Mouse (Mus musculus): Measurements from ENCODE around the gene Fkbp15. TPM values are rescaled to one million over a fixed set of nuclear protein-coding genes. Genes with fewer than 3 reads are reported as not detected.

The Fkbp15 gene
- polyA plus RNA-seq, 1 experiment from 2014 or later = 18.9 TPM

DNA sequence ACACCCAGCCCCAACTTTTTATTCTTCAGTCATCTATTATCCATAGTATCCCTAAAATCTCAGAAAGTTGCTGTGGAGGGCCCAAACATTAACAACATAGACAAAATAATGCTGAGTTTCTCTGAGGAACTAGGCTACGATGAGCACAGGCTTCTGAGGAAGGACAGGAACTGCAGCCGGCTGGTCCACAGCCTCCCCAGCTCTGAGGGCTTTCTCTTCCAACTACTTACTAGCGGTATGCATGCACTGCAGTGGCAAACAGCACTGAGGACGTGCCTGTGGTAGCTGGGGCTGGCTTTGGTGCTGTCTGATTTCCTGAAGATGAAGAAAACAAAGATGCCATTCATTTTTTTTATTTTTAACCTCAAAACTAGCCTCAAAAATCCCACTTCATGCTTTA lies 14.5 kb downstream of the Fkbp15 start:
- Histone ChIP-seq H3K27ac (ENCODE audit: low read length) (no peak overlapping the region), H3K4me1 (ENCODE audit: control insufficient read depth, insufficient read depth, low read length) (peaks cover 5% of the 10 kb centered on the region; the same call in 1 of the 2 replicates), H3K36me3 (ENCODE audit: control insufficient read depth, insufficient read depth) (peaks cover 23% of the 10 kb centered on the region), H3K27me3 (ENCODE audit: control insufficient read depth, insufficient read depth, low read length) (no peaks in the 10 kb centered on the region), H3K9ac (ENCODE audit: low read length) (no peak overlapping the region), H3K9me3 (replicated peaks; ENCODE audit: control insufficient read depth, low read length) (no peaks in the 10 kb centered on the region), H3K4me3 (ENCODE audit: low read length) (no peak overlapping the region), H3K4me2 (ENCODE audit: low read depth, low read length) (no peak overlapping the region)
- ATAC-seq (replicated peaks; ENCODE audit: extremely low read depth, insufficient read depth, low FRiP score) = no peak
- WGBS = 76% methylated on average over 4 of the region's 4 CpGs

DNA sequence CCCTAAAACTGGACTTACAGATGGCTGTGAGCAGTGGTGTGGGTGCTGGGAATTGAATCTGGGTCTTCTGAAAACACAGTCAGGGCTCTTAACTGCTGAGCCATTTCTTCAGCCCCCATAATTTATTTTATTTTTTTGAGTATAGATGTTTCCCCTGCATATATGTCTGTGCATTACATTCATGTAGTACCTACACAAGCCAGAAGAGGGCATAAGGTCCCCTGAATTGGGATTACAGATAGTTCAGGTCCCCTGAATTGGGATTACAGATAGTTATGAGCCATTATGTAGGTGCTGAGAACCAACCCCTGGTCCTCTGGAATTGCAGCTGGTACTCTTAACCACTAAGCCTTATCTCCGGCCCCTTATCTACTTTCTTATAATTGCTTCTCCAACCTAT lies 16.3 kb downstream of the Fkbp15 start:
- ATAC-seq (replicated peaks; ENCODE audit: extremely low read depth, insufficient read depth, low FRiP score) = no peak
- H3K4me2 ChIP-seq (ENCODE audit: low read depth, low read length) = no peak overlapping the region
- H3K36me3 ChIP-seq (ENCODE audit: control insufficient read depth, insufficient read depth) = peaks cover 26% of the 10 kb centered on the region
- peaks cover 5% of the 10 kb centered on the region; the same call in 1 of the 2 replicates for H3K4me1 ChIP-seq (ENCODE audit: control insufficient read depth, insufficient read depth, low read length)
- H3K27ac ChIP-seq (ENCODE audit: low read length) = no peak overlapping the region
- H3K9me3 ChIP-seq (replicated peaks; ENCODE audit: control insufficient read depth, low read length) = no peaks in the 10 kb centered on the region
- WGBS = 75% methylated on average over 1 of the region's 1 CpGs
- H3K4me3 ChIP-seq (ENCODE audit: low read length) = no peak overlapping the region
- H3K27me3 ChIP-seq (ENCODE audit: control insufficient read depth, insufficient read depth, low read length) = no peaks in the 10 kb centered on the region
- no peak overlapping the region for H3K9ac ChIP-seq (ENCODE audit: low read length)

DNA sequence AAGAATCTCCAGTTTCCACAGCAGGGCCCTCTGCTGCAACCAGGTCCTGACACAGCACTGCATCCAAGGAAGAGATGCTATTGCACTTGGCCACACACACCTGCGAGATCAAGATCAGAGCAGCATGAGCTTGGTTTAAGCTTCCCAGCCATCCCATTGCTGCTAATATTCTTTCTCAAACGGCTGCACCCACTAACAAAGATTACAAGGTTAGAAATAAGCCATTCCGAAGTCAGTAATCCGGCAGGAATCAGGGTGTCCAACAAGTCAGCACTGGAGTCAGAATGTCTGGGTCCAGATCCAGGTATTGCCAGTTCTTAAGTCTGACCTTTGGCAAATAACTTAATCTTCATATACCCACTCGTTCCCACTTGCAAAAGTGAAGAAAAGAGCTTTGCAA lies 21.8 kb downstream of the Fkbp15 start:
- no peak for ATAC-seq (replicated peaks; ENCODE audit: extremely low read depth, insufficient read depth, low FRiP score)
- H3K9ac ChIP-seq (ENCODE audit: low read length) = no peak overlapping the region
- no peak overlapping the region for H3K27ac ChIP-seq (ENCODE audit: low read length)
- WGBS = 82% methylated on average over 5 of the region's 5 CpGs
- no peak overlapping the region for H3K4me2 ChIP-seq (ENCODE audit: low read depth, low read length)
- H3K4me3 ChIP-seq (ENCODE audit: low read length) = no peak overlapping the region
- H3K27me3 ChIP-seq (ENCODE audit: control insufficient read depth, insufficient read depth, low read length) = no peaks in the 10 kb centered on the region
- H3K4me1 ChIP-seq (ENCODE audit: control insufficient read depth, insufficient read depth, low read length) = no peaks in the 10 kb centered on the region
- H3K9me3 ChIP-seq (replicated peaks; ENCODE audit: control insufficient read depth, low read length) = no peaks in the 10 kb centered on the region
- peaks cover 27% of the 10 kb centered on the region for H3K36me3 ChIP-seq (ENCODE audit: control insufficient read depth, insufficient read depth)

DNA sequence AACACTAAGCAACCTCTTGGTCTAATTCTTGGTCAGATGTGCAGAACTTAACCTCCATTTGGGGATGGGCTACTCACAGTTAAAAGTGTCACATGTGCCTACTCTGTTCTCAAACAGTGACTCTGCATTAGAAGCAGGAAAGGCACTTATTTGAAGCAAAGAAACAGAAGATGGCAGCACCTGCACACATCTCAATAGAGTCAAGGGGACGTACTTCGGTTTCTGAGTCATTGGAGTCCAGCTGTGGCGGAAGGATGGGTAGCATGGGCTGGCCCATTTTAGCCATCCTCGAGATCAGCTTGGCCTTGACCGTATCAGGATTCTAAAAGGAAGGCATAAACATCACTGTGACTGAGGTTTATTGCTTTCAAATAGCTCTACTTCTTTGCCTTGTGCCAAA lies 28.4 kb downstream of the Fkbp15 start:
- 75% methylated on average over 5 of the region's 5 CpGs for WGBS
- no peaks in the 10 kb centered on the region for H3K27me3 ChIP-seq (ENCODE audit: control insufficient read depth, insufficient read depth, low read length)
- H3K9ac ChIP-seq (ENCODE audit: low read length) = no peak overlapping the region
- H3K4me3 ChIP-seq (ENCODE audit: low read length) = no peak overlapping the region
- no peaks in the 10 kb centered on the region; the same call in 1 of the 2 replicates for H3K4me1 ChIP-seq (ENCODE audit: control insufficient read depth, insufficient read depth, low read length)
- ATAC-seq (replicated peaks; ENCODE audit: extremely low read depth, insufficient read depth, low FRiP score) = no peak
- no peaks in the 10 kb centered on the region for H3K9me3 ChIP-seq (replicated peaks; ENCODE audit: control insufficient read depth, low read length)
- H3K27ac ChIP-seq (ENCODE audit: low read length) = no peak overlapping the region
- H3K4me2 ChIP-seq (ENCODE audit: low read depth, low read length) = no peak overlapping the region
- H3K36me3 ChIP-seq (ENCODE audit: control insufficient read depth, insufficient read depth) = peaks cover 25% of the 10 kb centered on the region

DNA sequence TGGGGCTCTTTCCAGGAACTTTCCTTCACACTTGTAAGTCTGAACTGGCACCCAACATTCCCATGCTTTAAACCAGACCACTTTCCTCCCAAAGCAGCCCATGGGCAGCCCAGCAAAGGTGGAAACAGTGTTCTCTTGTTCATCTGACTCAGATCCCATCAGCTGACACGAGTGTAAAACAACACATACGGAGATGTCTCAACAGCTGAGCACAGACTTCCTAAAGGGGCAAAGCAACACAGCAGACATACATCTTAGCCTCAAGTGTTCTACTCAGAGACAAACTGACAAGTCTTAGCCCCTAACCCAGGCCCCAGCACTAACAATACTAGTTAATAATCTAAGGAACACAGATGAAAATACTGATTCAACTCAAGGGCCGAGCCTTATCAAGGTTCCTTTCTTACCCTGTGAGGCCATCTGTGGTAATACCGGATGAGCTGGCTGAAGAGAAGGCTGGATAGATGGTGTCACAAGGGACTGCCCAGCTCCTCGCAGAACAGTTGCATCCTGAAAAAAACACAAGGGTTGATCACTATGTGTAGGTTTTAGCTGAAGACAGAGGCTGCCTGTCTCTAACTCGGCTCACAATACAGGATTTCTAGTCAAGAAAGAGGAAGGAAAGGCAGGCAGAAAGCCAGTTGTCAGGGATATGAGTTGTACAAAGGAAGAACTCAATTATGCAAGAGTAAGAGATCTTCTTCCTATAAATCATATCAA lies 31.2 kb downstream of the Fkbp15 start:
- no peak for ATAC-seq (replicated peaks; ENCODE audit: extremely low read depth, insufficient read depth, low FRiP score)
- H3K9me3 ChIP-seq (replicated peaks; ENCODE audit: control insufficient read depth, low read length) = no peaks in the 10 kb centered on the region
- no peaks in the 10 kb centered on the region for H3K27me3 ChIP-seq (ENCODE audit: control insufficient read depth, insufficient read depth, low read length)
- peaks cover 29% of the 10 kb centered on the region for H3K36me3 ChIP-seq (ENCODE audit: control insufficient read depth, insufficient read depth)
- no peak overlapping the region for H3K27ac ChIP-seq (ENCODE audit: low read length)
- no peak overlapping the region for H3K4me2 ChIP-seq (ENCODE audit: low read depth, low read length)
- WGBS = 71% methylated on average over 6 of the region's 6 CpGs
- no peak overlapping the region for H3K9ac ChIP-seq (ENCODE audit: low read length)
- H3K4me1 ChIP-seq (ENCODE audit: control insufficient read depth, insufficient read depth, low read length) = no peaks in the 10 kb centered on the region; the same call in 1 of the 2 replicates
- H3K4me3 ChIP-seq (ENCODE audit: low read length) = no peak overlapping the region

DNA sequence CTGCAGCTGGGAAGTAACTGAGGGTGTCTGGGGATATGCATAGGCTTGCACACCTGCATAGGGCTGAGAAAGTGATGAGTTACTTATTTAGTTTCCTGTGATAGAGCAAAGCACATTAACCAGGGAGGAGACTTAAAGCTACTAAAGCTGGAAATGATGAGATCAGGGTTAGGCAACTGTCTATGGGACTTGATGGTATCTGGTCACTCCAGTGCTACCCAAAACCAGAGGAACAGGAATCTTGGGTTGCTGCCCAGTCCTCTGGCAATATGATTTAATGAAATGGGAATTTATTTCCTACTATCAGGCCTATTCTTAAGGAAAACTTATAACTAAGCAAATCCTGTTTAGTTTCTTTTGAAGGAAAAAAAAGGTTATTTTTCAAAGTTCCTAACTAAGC lies 34.2 kb downstream of the Fkbp15 start:
- ATAC-seq (replicated peaks; ENCODE audit: extremely low read depth, insufficient read depth, low FRiP score) = no peak

DNA sequence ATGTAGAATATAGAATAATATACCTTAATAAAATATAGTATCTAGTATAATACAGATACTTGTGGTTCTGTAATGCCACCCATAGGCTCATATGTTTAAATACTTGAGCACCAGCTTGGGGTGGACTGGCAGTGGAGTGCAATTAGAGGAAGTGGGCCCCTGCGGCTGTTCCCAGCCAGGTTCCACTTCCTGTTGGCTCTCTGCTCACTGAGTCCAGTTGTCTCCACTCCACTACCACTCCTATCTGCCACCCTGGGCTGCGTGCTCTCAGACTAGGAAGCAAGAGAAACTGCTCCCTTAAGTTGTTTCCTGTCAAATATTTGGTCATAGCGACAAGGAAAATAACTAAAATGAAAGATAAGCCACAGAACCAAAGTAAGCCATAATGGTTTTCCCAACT lies 37.7 kb downstream of the Fkbp15 start:
- no peaks in the 10 kb centered on the region for H3K4me1 ChIP-seq (ENCODE audit: control insufficient read depth, insufficient read depth, low read length)
- no peak for ATAC-seq (replicated peaks; ENCODE audit: extremely low read depth, insufficient read depth, low FRiP score)
- H3K27ac ChIP-seq (ENCODE audit: low read length) = no peak overlapping the region
- no peak overlapping the region for H3K4me2 ChIP-seq (ENCODE audit: low read depth, low read length)
- 82% methylated on average over 3 of the region's 3 CpGs for WGBS
- no peak overlapping the region for H3K4me3 ChIP-seq (ENCODE audit: low read length)
- no peaks in the 10 kb centered on the region for H3K27me3 ChIP-seq (ENCODE audit: control insufficient read depth, insufficient read depth, low read length)
- peaks cover 46% of the 10 kb centered on the region for H3K36me3 ChIP-seq (ENCODE audit: control insufficient read depth, insufficient read depth)
- H3K9me3 ChIP-seq (replicated peaks; ENCODE audit: control insufficient read depth, low read length) = no peaks in the 10 kb centered on the region
- H3K9ac ChIP-seq (ENCODE audit: low read length) = no peak overlapping the region

More for the DNA sequence above, 34.2 kb downstream of the Fkbp15 start:
- Histone ChIP-seq H3K27me3 (ENCODE audit: control insufficient read depth, insufficient read depth, low read length) (no peaks in the 10 kb centered on the region), H3K9ac (ENCODE audit: low read length) (no peak overlapping the region), H3K4me3 (ENCODE audit: low read length) (no peak overlapping the region), H3K27ac (ENCODE audit: low read length) (no peak overlapping the region), H3K9me3 (replicated peaks; ENCODE audit: control insufficient read depth, low read length) (no peaks in the 10 kb centered on the region), H3K36me3 (ENCODE audit: control insufficient read depth, insufficient read depth) (peaks cover 38% of the 10 kb centered on the region), H3K4me1 (ENCODE audit: control insufficient read depth, insufficient read depth, low read length) (no peaks in the 10 kb centered on the region; the same call in 1 of the 2 replicates), H3K4me2 (ENCODE audit: low read depth, low read length) (no peak overlapping the region)

DNA sequence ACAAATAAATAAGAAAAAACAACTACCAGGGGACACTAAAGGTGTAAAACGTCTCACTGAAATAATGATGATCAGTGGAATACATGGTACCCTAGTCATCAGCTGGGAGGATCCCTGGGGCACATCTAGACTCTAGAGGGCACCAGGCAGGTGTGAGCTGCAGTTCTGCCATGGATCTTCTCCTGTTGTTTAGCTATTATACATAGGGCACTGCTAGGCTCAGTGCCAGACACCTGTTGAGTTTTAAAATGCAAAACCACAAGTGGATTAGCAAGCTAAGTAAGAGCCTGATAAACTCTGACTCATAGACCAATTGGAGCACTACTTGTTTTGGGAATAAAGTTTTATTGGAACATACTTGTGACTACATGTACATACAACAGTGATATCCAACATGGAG lies 42.1 kb downstream of the Fkbp15 start:
- H3K36me3 ChIP-seq (ENCODE audit: control insufficient read depth, insufficient read depth) = peaks cover 46% of the 10 kb centered on the region
- no peak for ATAC-seq (replicated peaks; ENCODE audit: extremely low read depth, insufficient read depth, low FRiP score)
- no peak overlapping the region for H3K9ac ChIP-seq (ENCODE audit: low read length)
- no peak overlapping the region for H3K4me2 ChIP-seq (ENCODE audit: low read depth, low read length)
- no peak overlapping the region for H3K4me3 ChIP-seq (ENCODE audit: low read length)
- H3K27ac ChIP-seq (ENCODE audit: low read length) = no peak overlapping the region
- no peaks in the 10 kb centered on the region for H3K27me3 ChIP-seq (ENCODE audit: control insufficient read depth, insufficient read depth, low read length)
- no peaks in the 10 kb centered on the region for H3K9me3 ChIP-seq (replicated peaks; ENCODE audit: control insufficient read depth, low read length)
- H3K4me1 ChIP-seq (ENCODE audit: control insufficient read depth, insufficient read depth, low read length) = no peaks in the 10 kb centered on the region
- WGBS = 66% methylated on average over 1 of the region's 1 CpGs

DNA sequence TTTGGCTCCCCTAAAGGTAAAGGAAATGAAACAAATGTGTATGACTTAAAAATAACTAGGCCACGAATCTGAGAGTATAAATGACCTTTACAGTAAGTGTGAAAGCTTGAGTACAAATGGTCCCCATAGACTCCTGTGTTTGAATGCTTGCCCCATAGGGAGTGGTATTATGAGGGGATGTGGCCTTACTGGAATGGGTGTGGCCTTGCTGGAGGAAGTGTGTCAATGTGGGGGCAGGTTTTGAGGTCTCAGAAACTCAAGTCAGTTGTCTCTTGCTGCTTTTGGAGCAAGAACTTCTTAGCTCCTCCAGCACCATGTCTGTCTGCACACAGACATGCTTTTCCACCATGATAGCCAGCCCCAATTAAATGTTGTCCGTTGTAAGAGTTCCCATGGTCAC lies 43.9 kb downstream of the Fkbp15 start:
- H3K27ac ChIP-seq (ENCODE audit: low read length) = no peak overlapping the region
- no peaks in the 10 kb centered on the region for H3K9me3 ChIP-seq (replicated peaks; ENCODE audit: control insufficient read depth, low read length)
- H3K9ac ChIP-seq (ENCODE audit: low read length) = no peak overlapping the region
- no peak for ATAC-seq (replicated peaks; ENCODE audit: extremely low read depth, insufficient read depth, low FRiP score)
- no peak overlapping the region for H3K4me2 ChIP-seq (ENCODE audit: low read depth, low read length)
- H3K4me3 ChIP-seq (ENCODE audit: low read length) = no peak overlapping the region
- 80% methylated on average over 2 of the region's 2 CpGs for WGBS
- H3K4me1 ChIP-seq (ENCODE audit: control insufficient read depth, insufficient read depth, low read length) = no peaks in the 10 kb centered on the region
- no peaks in the 10 kb centered on the region for H3K27me3 ChIP-seq (ENCODE audit: control insufficient read depth, insufficient read depth, low read length)
- H3K36me3 ChIP-seq (ENCODE audit: control insufficient read depth, insufficient read depth) = peaks cover 42% of the 10 kb centered on the region
